Mouse (Mus musculus) kidney, postnatal 0 days (tissue): Measurements from ENCODE around the gene Shb. TPM values are rescaled to one million over a fixed set of nuclear protein-coding genes. Genes with fewer than 3 reads are reported as not detected.
A peak's percentile ranks its signal among the peaks of the same experiment; 100 is the strongest.

Source experiments
- ATAC-seq: fragments of 200-750 bp; cut with Nextera tagmentation; replicated peaks from 2 replicates; pipeline ENCODE4 v1.8.0; 2017; ENCODE audit warnings: low read depth, moderate number of reproducible peaks, moderate TSS enrichment, moderate library complexity; ENCODE audit not compliant: low FRiP score
- DNase-seq: peaks from one replicate; pipeline ENCODE4 v3.0.0-alpha.2; 2016; ENCODE audit warnings: low spot score
- H3K27ac ChIP-seq: fragments of 300-500 bp; sonication (generic); 2 replicates; pipeline ENCODE4 v1.5.1; 2014; ENCODE audit warnings: mild to moderate bottlenecking
- H3K27me3 ChIP-seq: fragments of 300-500 bp; sonication (generic); 2 replicates; pipeline ENCODE4 v1.6.1; 2014; ENCODE audit warnings: low read length, mixed read lengths; ENCODE audit not compliant: insufficient read depth
- H3K36me3 ChIP-seq: fragments of 300-500 bp; sonication (generic); 2 replicates; pipeline ENCODE4 v1.6.1; 2014; ENCODE audit warnings: low read length, mixed read lengths; ENCODE audit not compliant: insufficient read depth
- H3K4me1 ChIP-seq: fragments of 300-500 bp; sonication (generic); replicated peaks from 2 replicates; pipeline ENCODE4 v1.6.1; 2014; ENCODE audit warnings: antibody characterized with exemption, low read length, mixed read lengths; ENCODE audit not compliant: insufficient read depth
- H3K4me2 ChIP-seq: fragments of 300-500 bp; sonication (generic); 2 replicates; pipeline ENCODE4 v1.6.1; 2014; ENCODE audit warnings: mild to moderate bottlenecking, low read length, moderate library complexity, mixed read lengths
- H3K4me3 ChIP-seq: fragments of 300-500 bp; sonication (generic); replicated peaks from 2 replicates; pipeline ENCODE4 v1.5.1; 2014; ENCODE audit warnings: low read depth, low read length
- H3K9ac ChIP-seq: fragments of 300-500 bp; sonication (generic); 2 replicates; pipeline ENCODE4 v1.6.1; 2014; ENCODE audit warnings: low read depth, low read length
- H3K9me3 ChIP-seq: fragments of 300-500 bp; sonication (generic); replicated peaks from 2 replicates; pipeline ENCODE4 v1.6.1; 2016; ENCODE audit warnings: low read length, inconsistent platforms, mixed read lengths
- CTCF ChIP-seq: IDR thresholded peaks from 2 replicates; pipeline ENCODE4 v1.5.1; 2016; ENCODE audit warnings: antibody characterized with exemption, low read depth, mild to moderate bottlenecking, moderate library complexity
- WGBS: fragments of 180-500 bp; shearing (Covaris S2); extraction: QIAGEN DNeasy Blood & Tissue Kit; methylation state at CpG from one replicate; pipeline ENCODE4 v1.1.7; 2014; 5-methylcytosine and 5-hydroxymethylcytosine counted together
- polyA plus RNA-seq: library from polyadenylated mRNA; unstranded; fragments of >200 nt; fragmentation: Nextera tagmentation; extraction: Ambion mirVana; gene quantifications from 2 replicates; pipeline ENCODE4 v1.2.1, GENCODE M21; 2015

Shb gene
- polyA plus RNA-seq, 1 experiment from 2014 or later: 6.6 TPM

GRCm38 (mm10) chr4:45505191-45505590 lies 27.1 kb downstream of the Shb start:
- Histone ChIP-seq H3K27me3 (no peaks in the 10 kb centered on the region), H3K27ac (no peak overlapping the region), H3K9ac (no peak overlapping the region), H3K4me2 (no peak overlapping the region), H3K4me3 (no peak overlapping the region), H3K36me3 (no peaks in the 10 kb centered on the region), H3K9me3 (no peaks in the 10 kb centered on the region), H3K4me1 (peaks cover 60% of the 10 kb centered on the region)
- WGBS: 93% methylated on average over 6 of the region's 6 CpGs
- no peak for TF ChIP-seq CTCF
- ATAC-seq: no peak
- no peak for DNase-seq

GRCm38 (mm10) chr4:45503816-45504215 lies 28.5 kb downstream of the Shb start:
- H3K4me1 ChIP-seq: peaks cover 60% of the 10 kb centered on the region
- H3K9ac ChIP-seq: no peak overlapping the region
- H3K4me3 ChIP-seq: no peak overlapping the region
- ATAC-seq (no peak), DNase-seq (no peak)
- no peaks in the 10 kb centered on the region for H3K9me3 ChIP-seq
- 59% methylated on average over 3 of the region's 3 CpGs for WGBS
- H3K27ac ChIP-seq: no peak overlapping the region
- no peak for TF ChIP-seq CTCF
- H3K36me3 ChIP-seq: no peaks in the 10 kb centered on the region
- no peaks in the 10 kb centered on the region for H3K27me3 ChIP-seq
- no peak overlapping the region for H3K4me2 ChIP-seq

GRCm38 (mm10) chr4:45503380-45503779 lies 28.9 kb downstream of the Shb start:
- H3K27ac ChIP-seq: no peak overlapping the region
- H3K36me3 ChIP-seq: no peaks in the 10 kb centered on the region
- peaks cover 60% of the 10 kb centered on the region for H3K4me1 ChIP-seq
- WGBS: 73% methylated on average over 6 of the region's 6 CpGs
- no peak overlapping the region for H3K9ac ChIP-seq
- no peak overlapping the region for H3K4me2 ChIP-seq
- ATAC-seq (no peak), DNase-seq (no peak)
- H3K4me3 ChIP-seq: no peak overlapping the region
- no peak for TF ChIP-seq CTCF
- H3K27me3 ChIP-seq: no peaks in the 10 kb centered on the region
- no peaks in the 10 kb centered on the region for H3K9me3 ChIP-seq

GRCm38 (mm10) chr4:45502002-45502401 lies 30.3 kb downstream of the Shb start:
- Histone ChIP-seq H3K36me3 (no peaks in the 10 kb centered on the region), H3K27ac (0 out of 2 replicates have a peak overlapping the region, but pooled peaks have one; percentile 25), H3K9me3 (no peaks in the 10 kb centered on the region), H3K4me2 (no peak overlapping the region), H3K4me3 (no peak overlapping the region), H3K27me3 (no peaks in the 10 kb centered on the region), H3K9ac (no peak overlapping the region), H3K4me1 (peaks cover 53% of the 10 kb centered on the region)
- ATAC-seq (no peak), DNase-seq (no peak)
- 71% methylated on average over 9 of the region's 9 CpGs for WGBS
- TF ChIP-seq CTCF: 0 out of 2 replicates have a peak, but pooled peaks have one; percentile 6

- ATAC-seq (no peak; the same call in 1 of the 2 replicates), DNase-seq (no peak)
- no peak overlapping the region for H3K4me2 ChIP-seq
- TF ChIP-seq CTCF: no peak; the same call in 1 of the 2 replicates
- H3K9ac ChIP-seq: no peak overlapping the region
- H3K27me3 ChIP-seq: no peaks in the 10 kb centered on the region
- no peaks in the 10 kb centered on the region for H3K36me3 ChIP-seq
- peak overlapping the region; percentile 57; the same call in 1 of the 2 replicates for H3K27ac ChIP-seq
- no peaks in the 10 kb centered on the region for H3K9me3 ChIP-seq
- WGBS: 73% methylated on average over 8 of the region's 8 CpGs
- no peak overlapping the region for H3K4me3 ChIP-seq
- peaks cover 39% of the 10 kb centered on the region for H3K4me1 ChIP-seq
Measured at GRCm38 (mm10) chr4:45500381-45500780, 31.9 kb downstream of the Shb start.

GRCm38 (mm10) chr4:45499556-45499955 lies 32.7 kb downstream of the Shb start:
- H3K36me3 ChIP-seq: no peaks in the 10 kb centered on the region
- WGBS: 40% methylated on average over 10 of the region's 10 CpGs
- H3K9me3 ChIP-seq: no peaks in the 10 kb centered on the region
- TF ChIP-seq CTCF: no peak
- no peak overlapping the region for H3K4me3 ChIP-seq
- no peaks in the 10 kb centered on the region for H3K27me3 ChIP-seq
- no peak for ATAC-seq
- peaks cover 46% of the 10 kb centered on the region for H3K4me1 ChIP-seq
- H3K4me2 ChIP-seq: peak overlapping the region; percentile 6; the same call in 1 of the 2 replicates
- H3K9ac ChIP-seq: no peak overlapping the region
- 0 out of 2 replicates have a peak overlapping the region, but pooled peaks have one; percentile 57 for H3K27ac ChIP-seq
- DNase-seq: no peak

- peaks cover 50% of the 10 kb centered on the region for H3K4me1 ChIP-seq
- no peak overlapping the region for H3K4me3 ChIP-seq
- H3K9me3 ChIP-seq: no peaks in the 10 kb centered on the region
- no peak overlapping the region for H3K9ac ChIP-seq
- TF ChIP-seq CTCF: no peak
- 0 out of 2 replicates have a peak overlapping the region, but pooled peaks have one; percentile 6 for H3K4me2 ChIP-seq
- H3K36me3 ChIP-seq: no peaks in the 10 kb centered on the region
- H3K27ac ChIP-seq: no peak overlapping the region
- ATAC-seq (no peak), DNase-seq (peak; percentile 84)
- no peaks in the 10 kb centered on the region for H3K27me3 ChIP-seq
- WGBS: 28% methylated on average over 6 of the region's 6 CpGs
Measured at GRCm38 (mm10) chr4:45499081-45499480, 33.2 kb downstream of the Shb start.
